Mouse (Mus musculus) intestine, postnatal 0 days (tissue): ENCODE results near the gene Coq10b. TPM values are rescaled to one million over a fixed set of nuclear protein-coding genes. Genes with fewer than 3 reads are reported as not detected.

Experiments used
- ATAC-seq: fragments of 200-750 bp; cut with Nextera tagmentation; 2 replicates; pipeline ENCODE4 v1.8.0; 2017; ENCODE audit warnings: mild to moderate bottlenecking, moderate TSS enrichment, moderate library complexity
- H3K27ac ChIP-seq: fragments of 300-500 bp; sonication (generic); 2 replicates; pipeline ENCODE4 v1.5.1; 2014; ENCODE audit warnings: mild to moderate bottlenecking, low read depth, low read length, moderate library complexity
- H3K27me3 ChIP-seq: fragments of 300-500 bp; sonication (generic); replicated peaks from 2 replicates; pipeline ENCODE4 v1.6.1; 2014; ENCODE audit warnings: low read length, mixed read lengths; ENCODE audit not compliant: control insufficient read depth, insufficient read depth
- H3K36me3 ChIP-seq: fragments of 300-500 bp; sonication (generic); 2 replicates; pipeline ENCODE4 v1.6.1; 2014; ENCODE audit warnings: mild to moderate bottlenecking, moderate library complexity; ENCODE audit not compliant: control insufficient read depth, insufficient read depth
- H3K4me1 ChIP-seq: fragments of 300-500 bp; sonication (generic); replicated peaks from 2 replicates; pipeline ENCODE4 v1.6.1; 2014; ENCODE audit warnings: antibody characterized with exemption, low read length, mixed read lengths; ENCODE audit not compliant: control insufficient read depth, insufficient read depth
- H3K4me2 ChIP-seq: fragments of 300-500 bp; sonication (generic); replicated peaks from 2 replicates; pipeline ENCODE4 v1.6.1; 2014; ENCODE audit warnings: low read depth, mild to moderate bottlenecking, moderate library complexity
- H3K4me3 ChIP-seq: fragments of 300-500 bp; sonication (generic); 2 replicates; pipeline ENCODE4 v1.5.1; 2014; ENCODE audit warnings: low read depth, low read length
- H3K9ac ChIP-seq: fragments of 300-500 bp; sonication (generic); 2 replicates; pipeline ENCODE4 v1.6.1; 2014; ENCODE audit warnings: mild to moderate bottlenecking, low read depth, low read length
- H3K9me3 ChIP-seq: fragments of 300-500 bp; sonication (generic); 2 replicates; pipeline ENCODE4 v1.6.1; 2016; ENCODE audit warnings: mixed run types; ENCODE audit not compliant: control insufficient read depth
- CTCF ChIP-seq: sonication (generic); IDR thresholded peaks from 2 replicates; pipeline ENCODE4 v1.5.1; 2016; ENCODE audit warnings: low read depth, mild to moderate bottlenecking, control low read depth, antibody characterized with exemption, moderate library complexity
- WGBS: fragments of 180-500 bp; shearing (Covaris S2); extraction: QIAGEN DNeasy Blood & Tissue Kit; methylation state at CpG from one replicate; pipeline ENCODE4 v1.1.7; 2014; 5-methylcytosine and 5-hydroxymethylcytosine counted together
- polyA plus RNA-seq: library from polyadenylated mRNA; unstranded; fragments of >200 nt; fragmentation: Nextera tagmentation; extraction: Ambion mirVana; gene quantifications from 2 replicates; pipeline ENCODE4 v1.2.1, GENCODE M21; 2015

Coq10b gene
- polyA plus RNA-seq, 1 experiment from 2014 or later = 25.8 TPM

GRCm38 (mm10) chr1:55089498-55090064 lies 37.0 kb downstream of the Coq10b start:
- H3K9me3 ChIP-seq = no peaks in the 10 kb centered on the region
- H3K36me3 ChIP-seq = peaks cover 17% of the 10 kb centered on the region; the same call in 1 of the 2 replicates
- H3K4me3 ChIP-seq = peak overlapping the region; percentile 92
- H3K27ac ChIP-seq = peak overlapping the region; percentile 21; the same call in 1 of the 2 replicates
- WGBS = 55% methylated on average over 5 of the region's 5 CpGs
- TF ChIP-seq CTCF = 0 out of 2 replicates have a peak, but pooled peaks have one; percentile 8
- peaks cover 5% of the 10 kb centered on the region; the same call in 1 of the 2 replicates for H3K4me1 ChIP-seq
- no peak overlapping the region; the same call in 1 of the 2 replicates for H3K9ac ChIP-seq
- no peaks in the 10 kb centered on the region for H3K27me3 ChIP-seq
- no peak for ATAC-seq
- H3K4me2 ChIP-seq = peak overlapping the region; percentile 69

DNA sequence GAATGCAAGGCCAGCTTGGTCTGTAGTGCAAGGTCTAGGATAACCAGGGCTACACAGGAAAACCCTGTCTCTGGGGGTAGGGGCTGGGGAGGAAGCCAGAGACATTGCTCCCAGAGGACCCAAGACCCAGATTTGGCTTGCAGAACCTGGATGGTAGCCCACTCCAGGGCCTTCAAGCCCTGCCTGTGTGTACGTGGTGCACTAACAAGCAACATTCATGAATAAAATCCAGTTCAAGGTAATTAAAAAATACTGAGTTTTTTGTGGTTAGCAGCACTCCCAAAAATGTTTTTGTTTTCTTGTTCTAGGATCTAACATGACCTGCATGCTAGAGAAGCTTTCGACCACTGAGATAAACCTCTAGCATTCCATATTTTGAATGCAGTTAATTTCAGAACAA lies 39.5 kb downstream of the Coq10b start:
- 0 out of 2 replicates have a peak overlapping the region, but pooled peaks have one; percentile 5 for H3K27ac ChIP-seq
- ATAC-seq = no peak
- WGBS = 88% methylated on average over 2 of the region's 2 CpGs
- TF ChIP-seq CTCF = no peak
- no peak overlapping the region for H3K9ac ChIP-seq
- no peak overlapping the region for H3K4me3 ChIP-seq
- 0 out of 2 replicates have a peak, but pooled peaks cover 9% of the 10 kb centered on the region for H3K36me3 ChIP-seq
- no peaks in the 10 kb centered on the region for H3K9me3 ChIP-seq
- 0 out of 2 replicates have a peak, but pooled peaks cover 3% of the 10 kb centered on the region for H3K4me1 ChIP-seq
- no peaks in the 10 kb centered on the region for H3K27me3 ChIP-seq
- H3K4me2 ChIP-seq = no peak overlapping the region

GRCm38 (mm10) chr1:55092469-55092868 lies 39.9 kb downstream of the Coq10b start:
- Histone ChIP-seq H3K4me3 (no peak overlapping the region), H3K36me3 (0 out of 2 replicates have a peak, but pooled peaks cover 9% of the 10 kb centered on the region), H3K4me2 (no peak overlapping the region), H3K27ac (no peak overlapping the region), H3K9ac (no peak overlapping the region), H3K9me3 (no peaks in the 10 kb centered on the region), H3K27me3 (no peaks in the 10 kb centered on the region), H3K4me1 (0 out of 2 replicates have a peak, but pooled peaks cover 3% of the 10 kb centered on the region)
- TF ChIP-seq CTCF = no peak
- WGBS = 85% methylated on average over 1 of the region's 1 CpGs
- no peak for ATAC-seq

DNA sequence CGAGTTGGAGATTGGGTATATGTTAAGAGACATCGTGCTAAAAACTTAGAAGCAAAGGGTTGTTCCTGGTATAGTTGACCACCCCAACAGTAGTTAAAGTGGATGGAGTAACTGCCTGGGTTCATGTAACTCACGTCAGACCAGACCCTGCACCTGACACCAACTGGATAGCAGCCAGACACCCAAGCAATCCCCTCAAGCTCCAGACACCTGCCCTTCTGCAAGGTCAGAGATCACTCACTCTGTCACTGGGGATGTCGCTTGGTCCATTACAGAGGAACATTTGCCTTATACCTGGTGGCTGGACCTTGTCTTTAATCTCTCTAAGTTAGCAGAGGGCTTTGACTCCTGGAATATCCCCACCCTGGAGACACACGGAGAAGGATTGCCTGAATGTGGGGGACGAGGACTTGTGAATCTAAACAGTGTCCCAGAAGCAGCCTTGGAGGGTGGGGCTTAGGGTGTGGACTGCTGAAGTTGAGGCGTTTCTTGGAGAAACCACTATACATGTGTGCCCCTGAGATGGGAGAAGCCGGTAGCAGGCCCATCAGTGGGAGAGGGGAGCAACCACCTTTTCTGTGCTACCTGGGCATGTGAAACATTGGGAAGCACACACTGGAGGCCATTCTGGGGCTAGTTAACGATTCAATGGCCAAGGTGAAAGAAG lies 54.5 kb downstream of the Coq10b start:
- Histone ChIP-seq H3K36me3 (no peaks in the 10 kb centered on the region; the same call in 1 of the 2 replicates), H3K9me3 (no peaks in the 10 kb centered on the region), H3K27me3 (no peaks in the 10 kb centered on the region), H3K4me1 (no peaks in the 10 kb centered on the region), H3K4me2 (no peak overlapping the region; the same call in 1 of the 2 replicates), H3K9ac (no peak overlapping the region), H3K27ac (no peak overlapping the region), H3K4me3 (no peak overlapping the region)
- 80% methylated on average over 9 of the region's 9 CpGs for WGBS
- no peak for ATAC-seq
- no peak for TF ChIP-seq CTCF

DNA sequence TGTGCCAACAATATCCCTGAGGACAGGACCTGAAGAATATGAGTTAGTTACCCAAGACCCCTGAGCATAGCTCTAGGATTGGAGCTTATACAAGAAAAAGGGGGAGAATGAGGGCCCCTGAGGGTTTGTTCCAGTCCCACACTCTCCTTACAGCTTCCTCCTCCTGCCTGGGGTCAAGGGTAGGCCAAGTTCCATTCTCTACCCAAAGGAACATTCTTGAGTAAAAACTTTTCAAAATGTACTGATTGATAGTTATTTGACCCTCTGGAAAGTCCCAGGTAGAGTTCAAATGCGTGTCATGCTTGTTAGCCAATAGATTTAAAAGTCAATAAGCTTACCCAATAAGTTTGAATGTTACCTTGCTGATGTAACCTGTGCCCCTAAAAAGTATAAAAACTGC lies 55.1 kb downstream of the Coq10b start:
- no peaks in the 10 kb centered on the region; the same call in 1 of the 2 replicates for H3K36me3 ChIP-seq
- H3K4me3 ChIP-seq = no peak overlapping the region
- TF ChIP-seq CTCF = no peak
- no peaks in the 10 kb centered on the region for H3K4me1 ChIP-seq
- H3K27ac ChIP-seq = no peak overlapping the region
- no peak for ATAC-seq
- H3K4me2 ChIP-seq = no peak overlapping the region; the same call in 1 of the 2 replicates
- H3K9me3 ChIP-seq = no peaks in the 10 kb centered on the region
- no peaks in the 10 kb centered on the region for H3K27me3 ChIP-seq
- WGBS = 90% methylated on average over 1 of the region's 1 CpGs
- no peak overlapping the region for H3K9ac ChIP-seq

GRCm38 (mm10) chr1:55108473-55108872 lies 55.9 kb downstream of the Coq10b start:
- no peaks in the 10 kb centered on the region; the same call in 1 of the 2 replicates for H3K36me3 ChIP-seq
- H3K9ac ChIP-seq = no peak overlapping the region
- ATAC-seq = no peak
- TF ChIP-seq CTCF = no peak
- no peak overlapping the region for H3K4me3 ChIP-seq
- no peaks in the 10 kb centered on the region for H3K9me3 ChIP-seq
- H3K4me2 ChIP-seq = no peak overlapping the region
- H3K27ac ChIP-seq = no peak overlapping the region
- no peaks in the 10 kb centered on the region for H3K4me1 ChIP-seq
- 44% methylated on average over 2 of the region's 2 CpGs for WGBS
- H3K27me3 ChIP-seq = no peaks in the 10 kb centered on the region
